Mouse (Mus musculus) midbrain, embryonic 10.5 days (tissue): ENCODE results near the gene Map3k12. TPM values are rescaled to one million over a fixed set of nuclear protein-coding genes. Genes with fewer than 3 reads are reported as not detected.

ENCODE experiments used
- DNase-seq: peaks from one replicate; pipeline ENCODE4 v3.0.0-alpha.2; 2017; ENCODE audit warnings: low spot score
- H3K27ac ChIP-seq: fragments of 300-500 bp; sonication (generic); replicated peaks from 2 replicates; pipeline ENCODE4 v1.5.1; 2016; ENCODE audit warnings: mild to moderate bottlenecking
- H3K27me3 ChIP-seq: fragments of 300-500 bp; sonication (generic); 2 replicates; pipeline ENCODE4 v1.6.1; 2016; ENCODE audit warnings: low read depth, mild to moderate bottlenecking; ENCODE audit not compliant: poor library complexity, severe bottlenecking
- H3K36me3 ChIP-seq: fragments of 300-500 bp; sonication (generic); 2 replicates; pipeline ENCODE4 v1.6.1; 2016; ENCODE audit warnings: mild to moderate bottlenecking, moderate library complexity
- H3K4me1 ChIP-seq: fragments of 300-500 bp; sonication (generic); 2 replicates; pipeline ENCODE4 v1.6.1; 2016
- H3K4me3 ChIP-seq: fragments of 300-500 bp; sonication (generic); 2 replicates; pipeline ENCODE4 v1.5.1; 2016; ENCODE audit warnings: mild to moderate bottlenecking, moderate library complexity
- H3K9me3 ChIP-seq: fragments of 300-500 bp; sonication (generic); replicated peaks from 2 replicates; pipeline ENCODE4 v1.6.1; 2016; ENCODE audit warnings: mild to moderate bottlenecking
- WGBS: fragments of 180-500 bp; shearing (Covaris S2); methylation state at CpG from one replicate; pipeline ENCODE4 v1.1.7; 2016; 5-methylcytosine and 5-hydroxymethylcytosine counted together
- polyA plus RNA-seq: library from polyadenylated mRNA; unstranded; fragments of >200 nt; fragmentation: Nextera tagmentation; extraction: Ambion mirVana; gene quantifications from 2 replicates; pipeline ENCODE4 v1.2.1, GENCODE M21; 2016

Map3k12 gene
- polyA plus RNA-seq, 1 experiment from 2014 or later: 23.4 TPM

GRCm38 (mm10) chr15:102506864-102507263, 10.0 kb downstream of the Map3k12 start:
- no peak overlapping the region for H3K27ac ChIP-seq
- H3K27me3 ChIP-seq: no peaks in the 10 kb centered on the region
- H3K9me3 ChIP-seq: no peaks in the 10 kb centered on the region
- no peak for DNase-seq
- peaks cover 29% of the 10 kb centered on the region for H3K4me1 ChIP-seq
- no peak overlapping the region for H3K4me3 ChIP-seq
- WGBS: 95% methylated on average over 1 of the region's 1 CpGs
- H3K36me3 ChIP-seq: peaks cover 58% of the 10 kb centered on the region

- WGBS: 83% methylated on average over 2 of the region's 2 CpGs
- Histone ChIP-seq H3K9me3 (no peaks in the 10 kb centered on the region), H3K36me3 (peaks cover 62% of the 10 kb centered on the region), H3K4me1 (peaks cover 25% of the 10 kb centered on the region), H3K4me3 (no peak overlapping the region), H3K27me3 (no peaks in the 10 kb centered on the region), H3K27ac (no peak overlapping the region)
- DNase-seq: no peak
These were observed 10.4 kb downstream of the Map3k12 start for GRCm38 (mm10) chr15:102506464-102506830.

- H3K27me3 ChIP-seq: no peaks in the 10 kb centered on the region
- no peaks in the 10 kb centered on the region for H3K9me3 ChIP-seq
- WGBS: 90% methylated on average over 9 of the region's 9 CpGs
- H3K36me3 ChIP-seq: peaks cover 67% of the 10 kb centered on the region
- H3K27ac ChIP-seq: no peak overlapping the region
- DNase-seq: no peak
- H3K4me1 ChIP-seq: peaks cover 19% of the 10 kb centered on the region
- no peak overlapping the region for H3K4me3 ChIP-seq
These were observed 10.9 kb downstream of the Map3k12 start for GRCm38 (mm10) chr15:102505770-102506463.

- Histone ChIP-seq H3K4me1 (peaks cover 13% of the 10 kb centered on the region), H3K27me3 (no peaks in the 10 kb centered on the region), H3K4me3 (no peak overlapping the region), H3K27ac (no peak overlapping the region), H3K36me3 (peaks cover 74% of the 10 kb centered on the region), H3K9me3 (no peaks in the 10 kb centered on the region)
- 80% methylated on average over 12 of the region's 12 CpGs for WGBS
- no peak for DNase-seq
These were observed 11.6 kb downstream of the Map3k12 start for GRCm38 (mm10) chr15:102505073-102505769.

GRCm38 (mm10) chr15:102503924-102504782, 12.7 kb downstream of the Map3k12 start:
- Histone ChIP-seq H3K4me1 (peaks cover 3% of the 10 kb centered on the region; the same call in 1 of the 2 replicates), H3K4me3 (no peak overlapping the region), H3K36me3 (peaks cover 85% of the 10 kb centered on the region), H3K27ac (no peak overlapping the region), H3K9me3 (no peaks in the 10 kb centered on the region), H3K27me3 (no peaks in the 10 kb centered on the region)
- 88% methylated on average over 9 of the region's 9 CpGs for WGBS
- no peak for DNase-seq

- 93% methylated on average over 1 of the region's 1 CpGs for WGBS
- Histone ChIP-seq H3K4me1 (no peaks in the 10 kb centered on the region), H3K27me3 (no peaks in the 10 kb centered on the region), H3K9me3 (no peaks in the 10 kb centered on the region), H3K27ac (no peak within 1 kb of the TSS), H3K4me3 (no peak within 1 kb of the TSS), H3K36me3 (peaks cover 90% of the 10 kb centered on the region)
- DNase-seq: no peak
These were observed 13.4 kb downstream of the Map3k12 start, which contains the start of gene Gm10337 for GRCm38 (mm10) chr15:102503447-102503846. TSS of gene Gm10337 (plus strand) at chr15:102503722.

- peaks cover 92% of the 10 kb centered on the region for H3K36me3 ChIP-seq
- no peaks in the 10 kb centered on the region for H3K9me3 ChIP-seq
- 86% methylated on average over 9 of the region's 9 CpGs for WGBS
- no peak overlapping the region for H3K27ac ChIP-seq
- H3K4me1 ChIP-seq: no peaks in the 10 kb centered on the region
- no peak overlapping the region for H3K4me3 ChIP-seq
- DNase-seq: no peak
- H3K27me3 ChIP-seq: no peaks in the 10 kb centered on the region
These were observed 14.5 kb downstream of the Map3k12 start for GRCm38 (mm10) chr15:102502254-102502840.

GRCm38 (mm10) chr15:102501084-102501814, 15.6 kb downstream of the Map3k12 start:
- peaks cover 98% of the 10 kb centered on the region for H3K36me3 ChIP-seq
- no peak overlapping the region for H3K27ac ChIP-seq
- H3K27me3 ChIP-seq: no peaks in the 10 kb centered on the region
- DNase-seq: no peak
- no peaks in the 10 kb centered on the region for H3K9me3 ChIP-seq
- WGBS: 92% methylated on average over 19 of the region's 19 CpGs
- H3K4me1 ChIP-seq: no peaks in the 10 kb centered on the region
- no peak overlapping the region for H3K4me3 ChIP-seq

GRCm38 (mm10) chr15:102500479-102500878, 16.4 kb downstream of the Map3k12 start:
- Histone ChIP-seq H3K4me1 (no peaks in the 10 kb centered on the region), H3K27ac (no peak overlapping the region), H3K27me3 (no peaks in the 10 kb centered on the region), H3K9me3 (no peaks in the 10 kb centered on the region), H3K36me3 (peaks cover 99% of the 10 kb centered on the region), H3K4me3 (no peak overlapping the region)
- DNase-seq: no peak
- WGBS: 90% methylated on average over 5 of the region's 5 CpGs

GRCm38 (mm10) chr15:102499851-102500250, 17.0 kb downstream of the Map3k12 start:
- Histone ChIP-seq H3K4me1 (no peaks in the 10 kb centered on the region), H3K27ac (no peak overlapping the region), H3K9me3 (no peaks in the 10 kb centered on the region), H3K36me3 (peaks cover 99% of the 10 kb centered on the region), H3K4me3 (no peak overlapping the region), H3K27me3 (no peaks in the 10 kb centered on the region)
- WGBS: 91% methylated on average over 6 of the region's 6 CpGs
- no peak for DNase-seq

- DNase-seq: no peak
- Histone ChIP-seq H3K9me3 (no peaks in the 10 kb centered on the region), H3K4me1 (no peaks in the 10 kb centered on the region), H3K27ac (no peak overlapping the region), H3K36me3 (peaks cover 99% of the 10 kb centered on the region), H3K27me3 (no peaks in the 10 kb centered on the region), H3K4me3 (no peak overlapping the region)
- 81% methylated on average over 3 of the region's 3 CpGs for WGBS
These were observed 17.5 kb downstream of the Map3k12 start for GRCm38 (mm10) chr15:102499370-102499769.

- Histone ChIP-seq H3K4me1 (no peaks in the 10 kb centered on the region), H3K27ac (no peak overlapping the region), H3K9me3 (no peaks in the 10 kb centered on the region), H3K36me3 (peaks cover 99% of the 10 kb centered on the region), H3K4me3 (no peak overlapping the region), H3K27me3 (no peaks in the 10 kb centered on the region)
- DNase-seq: no peak
- 91% methylated on average over 3 of the region's 3 CpGs for WGBS
These were observed 18.5 kb downstream of the Map3k12 start for GRCm38 (mm10) chr15:102498322-102498721.
